Mouse (Mus musculus): ENCODE results near the gene Tmem178b.

GRCm38 (mm10) chr6:39903220-39903773 is 30.2 kb downstream of the Tmem178b start:
- TF ChIP-seq CTCF (IDR thresholded peaks at IDR 0.05; ENCODE audit: extremely low read depth, insufficient read depth, insufficient read length, insufficient replicate concordance) (no peak), POLR2A (IDR thresholded peaks at IDR 0.05; ENCODE audit: low read depth, low read length) (no peak)
